Mouse (Mus musculus) limb, embryonic 12.5 days (tissue): ENCODE data around the gene Elovl6. TPM values are rescaled to one million over a fixed set of nuclear protein-coding genes. Genes with fewer than 3 reads are reported as not detected.

Experiments used
- microRNA-seq: library from miRNA; unstranded; fragments of <30 nt; microRNA quantifications from one replicate; pipeline ENCODE4, GENCODE M21; 2017
- polyA plus RNA-seq: library from polyadenylated mRNA; unstranded; fragments of >200 nt; fragmentation: Nextera tagmentation; extraction: Ambion mirVana; gene quantifications from 2 replicates; pipeline ENCODE4 v1.2.1, GENCODE M21; 2016

The Elovl6 gene
- polyA plus RNA-seq, 1 experiment from 2014 or later = 35.2 TPM

Small RNA genes within 50 kb of the gene (microRNA-seq; reads per million reads assigned to microRNA genes)
- not detected for gene Gm24515

Other genes starting within 250 kb of the Elovl6 start
- 0.58 and 1.1 TPM in 2 replicates for gene Enpep, start 199.6 kb upstream of the Elovl6 start, polyA plus RNA-seq
- gene Egf, start 223.0 kb downstream of the Elovl6 start, polyA plus RNA-seq = 1.6 and 2.0 TPM in 2 replicates